Mouse (Mus musculus) cerebellum, adult 2 months (tissue): ENCODE measurements around the gene Cpa2.

ENCODE experiments used
- CTCF ChIP-seq: fragments of 200-500 bp; IDR thresholded peaks from 2 replicates; pipeline ENCODE4 v1.5.1; 2011; ENCODE audit warnings: low read depth, mild to moderate bottlenecking, control low read depth, low read length, moderate library complexity, borderline replicate concordance; ENCODE audit not compliant: insufficient read depth
- POLR2A ChIP-seq: fragments of 200-500 bp; IDR thresholded peaks from 2 replicates; pipeline ENCODE4 v1.6.1; 2011; ENCODE audit warnings: low read length, control low read depth, borderline replicate concordance; ENCODE audit not compliant: insufficient read depth

- TF ChIP-seq CTCF (no peak), POLR2A (no peak)
Measured at GRCm38 (mm10) chr6:30579961-30580840, 38.8 kb downstream of the Cpa2 start.
